Mouse (Mus musculus): ENCODE data around the gene Colec11.

DNA sequence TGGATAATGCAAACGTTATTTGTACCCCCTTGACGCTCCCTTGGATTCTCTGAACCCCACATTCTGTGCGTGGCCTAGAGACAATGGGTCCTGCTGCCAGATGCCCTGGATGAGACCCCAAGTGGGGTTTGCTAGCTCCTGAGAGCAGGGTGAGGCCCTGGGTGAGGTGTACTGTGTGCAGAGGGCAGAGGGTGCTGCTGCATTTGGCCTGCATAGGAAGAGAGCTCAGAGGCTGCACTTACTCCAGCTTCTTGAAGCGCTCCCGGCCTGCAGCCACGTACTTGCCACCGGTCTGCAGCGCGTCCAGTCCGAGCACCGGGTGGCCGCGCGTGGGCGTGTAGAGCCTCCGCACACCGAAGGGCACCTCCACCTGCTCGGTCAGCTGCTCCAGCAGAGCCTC is 71.4 kb downstream of the Colec11 start:
- TF ChIP-seq EP300 (IDR thresholded peaks at IDR 0.05; ENCODE audit: low read length) (no peak), CHD2 (IDR thresholded peaks at IDR 0.05; ENCODE audit: low read length) (no peak), USF1 (IDR thresholded peaks at IDR 0.05; ENCODE audit: low read depth, low read length) (no peak), POLR2A (IDR thresholded peaks at IDR 0.05; ENCODE audit: low read depth, low read length) (no peak), CTCF (conservative IDR thresholded peaks at IDR 0.05 in 1 of 2, IDR thresholded peaks at IDR 0.05 in 1 of 2; ENCODE audit: low read depth in 2 of 2, low read length in 2 of 2) (no peak), POLR2AphosphoS2 (IDR thresholded peaks at IDR 0.05; ENCODE audit: low read depth, low read length) (no peak), TCF12 (IDR thresholded peaks at IDR 0.05; ENCODE audit: low read depth, low read length) (no peak), JUND (conservative IDR thresholded peaks at IDR 0.05; ENCODE audit: low read depth, low read length) (no peak)

Data from CH12.LX (cell line).